Mouse (Mus musculus) A20 (cell line): ENCODE measurements around the gene Rhox12.
A peak's percentile ranks its signal among the peaks of the same experiment; 100 is the strongest.

Experiments
- DNase-seq: peaks from one replicate; pipeline ENCODE4 v3.0.0-alpha.2; 2011; ENCODE audit warnings: low read depth, low spot score

Gene Rhox12

GRCm38 (mm10) chrX:38110807-38111206, at the start of gene Rhox12:
Gene Rhox12 (minus strand): TSS chrX:38110907.
- DNase-seq, result no peak

GRCm38 (mm10) chrX:38159097-38159496, 48.4 kb upstream of the Rhox12 start:
- no peak for DNase-seq

GRCm38 (mm10) chrX:38121478-38121877, 10.8 kb upstream of the Rhox12 start:
- DNase-seq, result no peak

- DNase-seq, result no peak
These were observed 10.3 kb upstream of the Rhox12 start, which contains the start of gene Rhox13 for GRCm38 (mm10) chrX:38120982-38121381. Gene Rhox13 (plus strand): TSS chrX:38121219.

- no peak for DNase-seq
These were observed 25.7 kb downstream of the Rhox12 start, which contains the start of gene Rhox11 for GRCm38 (mm10) chrX:38085041-38085440. Gene Rhox11 (minus strand): TSS chrX:38085141.

- peak; percentile 36 for DNase-seq
These were observed 26.5 kb downstream of the Rhox12 start for GRCm38 (mm10) chrX:38084226-38084625.

GRCm38 (mm10) chrX:38066175-38066574, 44.5 kb downstream of the Rhox12 start, which contains the start of gene Rhox10:
Gene Rhox10 (plus strand): TSS chrX:38066475.
- no peak for DNase-seq

GRCm38 (mm10) chrX:38061544-38061943, 49.2 kb downstream of the Rhox12 start:
- DNase-seq, result peak; percentile 18
